Mouse (Mus musculus): ENCODE data around the gene Mepce. TPM values are rescaled to one million over a fixed set of nuclear protein-coding genes. Genes with fewer than 3 reads are reported as not detected.

Mepce gene
- polyA plus RNA-seq, 1 experiment from 2014 or later: 14.2 TPM

GRCm38 (mm10) chr5:137776408-137776918 is 11.0 kb downstream of the Mepce start:
- Histone ChIP-seq H3K27me3 (no peaks in the 10 kb centered on the region), H3K36me3 (peaks cover 15% of the 10 kb centered on the region), H3K9ac (replicated peaks) (no peak overlapping the region), H3K27ac (peak overlapping the region; percentile 64; the same call in 1 of the 2 replicates), H3K9me3 (no peaks in the 10 kb centered on the region), H3K4me1 (replicated peaks) (peaks cover 23% of the 10 kb centered on the region), H3K4me2 (peak overlapping the region; percentile 0; the same call in 1 of the 2 replicates), H3K4me3 (replicated peaks) (no peak overlapping the region)
- WGBS: 40% methylated on average over 5 of the region's 5 CpGs
- ATAC-seq (ENCODE audit: insufficient number of reproducible peaks, insufficient read depth, low FRiP score, low TSS enrichment, low read depth): no peak

GRCm38 (mm10) chr5:137775587-137776290 is 11.7 kb downstream of the Mepce start:
- Histone ChIP-seq H3K9ac (replicated peaks) (no peak overlapping the region), H3K9me3 (no peaks in the 10 kb centered on the region), H3K36me3 (peaks cover 8% of the 10 kb centered on the region), H3K27ac (no peak overlapping the region), H3K4me3 (replicated peaks) (no peak overlapping the region), H3K27me3 (no peaks in the 10 kb centered on the region), H3K4me1 (replicated peaks) (peaks cover 23% of the 10 kb centered on the region), H3K4me2 (peak overlapping the region; percentile 0; the same call in 1 of the 2 replicates)
- 87% methylated on average over 2 of the region's 2 CpGs for WGBS
- no peak for ATAC-seq (ENCODE audit: insufficient number of reproducible peaks, insufficient read depth, low FRiP score, low TSS enrichment, low read depth)

- no peak for ATAC-seq (ENCODE audit: insufficient number of reproducible peaks, insufficient read depth, low FRiP score, low TSS enrichment, low read depth)
- Histone ChIP-seq H3K4me2 (no peak overlapping the region), H3K9me3 (no peaks in the 10 kb centered on the region), H3K27me3 (no peaks in the 10 kb centered on the region), H3K9ac (replicated peaks) (no peak overlapping the region), H3K4me3 (replicated peaks) (no peak overlapping the region), H3K4me1 (replicated peaks) (0 out of 2 replicates have a peak, but pooled peaks cover 5% of the 10 kb centered on the region), H3K36me3 (no peaks in the 10 kb centered on the region), H3K27ac (no peak overlapping the region)
Observed at GRCm38 (mm10) chr5:137772755-137773154, 14.7 kb downstream of the Mepce start.

- ATAC-seq (ENCODE audit: insufficient number of reproducible peaks, insufficient read depth, low FRiP score, low TSS enrichment, low read depth): 0 out of 2 replicates have a peak, but pooled peaks have one; percentile 12
- WGBS: 48% methylated on average over 2 of the region's 2 CpGs
- H3K27me3 ChIP-seq: no peaks in the 10 kb centered on the region
- H3K4me3 ChIP-seq (replicated peaks): no peak overlapping the region
- no peak overlapping the region for H3K27ac ChIP-seq
- H3K9me3 ChIP-seq: no peaks in the 10 kb centered on the region
- H3K4me2 ChIP-seq: no peak overlapping the region
- no peaks in the 10 kb centered on the region for H3K4me1 ChIP-seq (replicated peaks)
- H3K36me3 ChIP-seq: no peaks in the 10 kb centered on the region
- no peak overlapping the region for H3K9ac ChIP-seq (replicated peaks)
Observed at GRCm38 (mm10) chr5:137770709-137771108, 16.7 kb downstream of the Mepce start.

GRCm38 (mm10) chr5:137768475-137768874 is 19.0 kb downstream of the Mepce start:
- no peak overlapping the region for H3K27ac ChIP-seq
- H3K4me2 ChIP-seq: no peak overlapping the region
- no peak overlapping the region for H3K9ac ChIP-seq (replicated peaks)
- no peaks in the 10 kb centered on the region for H3K27me3 ChIP-seq
- H3K4me3 ChIP-seq (replicated peaks): no peak overlapping the region
- no peaks in the 10 kb centered on the region for H3K36me3 ChIP-seq
- no peaks in the 10 kb centered on the region for H3K4me1 ChIP-seq (replicated peaks)
- no peaks in the 10 kb centered on the region for H3K9me3 ChIP-seq
- 56% methylated on average over 1 of the region's 1 CpGs for WGBS
- no peak for ATAC-seq (ENCODE audit: insufficient number of reproducible peaks, insufficient read depth, low FRiP score, low TSS enrichment, low read depth)

GRCm38 (mm10) chr5:137766270-137766669 is 21.2 kb downstream of the Mepce start:
- Histone ChIP-seq H3K27me3 (no peaks in the 10 kb centered on the region), H3K4me2 (no peak overlapping the region), H3K4me1 (replicated peaks) (no peaks in the 10 kb centered on the region), H3K9me3 (no peaks in the 10 kb centered on the region), H3K36me3 (no peaks in the 10 kb centered on the region), H3K27ac (no peak overlapping the region), H3K9ac (replicated peaks) (no peak overlapping the region), H3K4me3 (replicated peaks) (no peak overlapping the region)
- no peak for ATAC-seq (ENCODE audit: insufficient number of reproducible peaks, insufficient read depth, low FRiP score, low TSS enrichment, low read depth)
- 55% methylated on average over 3 of the region's 3 CpGs for WGBS

GRCm38 (mm10) chr5:137764609-137765340 is 22.7 kb downstream of the Mepce start:
- ATAC-seq (ENCODE audit: insufficient number of reproducible peaks, insufficient read depth, low FRiP score, low TSS enrichment, low read depth): no peak
- no peak overlapping the region for H3K27ac ChIP-seq
- no peaks in the 10 kb centered on the region for H3K4me1 ChIP-seq (replicated peaks)
- H3K27me3 ChIP-seq: no peaks in the 10 kb centered on the region
- peaks cover 2% of the 10 kb centered on the region for H3K36me3 ChIP-seq
- no peak overlapping the region for H3K9ac ChIP-seq (replicated peaks)
- WGBS: 63% methylated on average over 9 of the region's 9 CpGs
- no peak overlapping the region for H3K4me2 ChIP-seq
- no peak overlapping the region for H3K4me3 ChIP-seq (replicated peaks)
- H3K9me3 ChIP-seq: no peaks in the 10 kb centered on the region

- WGBS: 41% methylated on average over 4 of the region's 4 CpGs
- H3K4me1 ChIP-seq (replicated peaks): no peaks in the 10 kb centered on the region
- no peaks in the 10 kb centered on the region for H3K27me3 ChIP-seq
- H3K9ac ChIP-seq (replicated peaks): no peak overlapping the region
- H3K4me2 ChIP-seq: no peak overlapping the region
- peaks cover 44% of the 10 kb centered on the region for H3K36me3 ChIP-seq
- H3K9me3 ChIP-seq: no peaks in the 10 kb centered on the region
- ATAC-seq (ENCODE audit: insufficient number of reproducible peaks, insufficient read depth, low FRiP score, low TSS enrichment, low read depth): no peak
- H3K27ac ChIP-seq: no peak overlapping the region
- H3K4me3 ChIP-seq (replicated peaks): no peak overlapping the region
Observed at GRCm38 (mm10) chr5:137759971-137760412, 27.5 kb downstream of the Mepce start.

GRCm38 (mm10) chr5:137758921-137759534 is 28.4 kb downstream of the Mepce start:
- H3K36me3 ChIP-seq: peaks cover 49% of the 10 kb centered on the region
- no peak overlapping the region for H3K9ac ChIP-seq (replicated peaks)
- no peaks in the 10 kb centered on the region for H3K9me3 ChIP-seq
- H3K4me3 ChIP-seq (replicated peaks): no peak overlapping the region
- no peak for ATAC-seq (ENCODE audit: insufficient number of reproducible peaks, insufficient read depth, low FRiP score, low TSS enrichment, low read depth)
- no peaks in the 10 kb centered on the region for H3K4me1 ChIP-seq (replicated peaks)
- peak overlapping the region; percentile 17; the same call in 1 of the 2 replicates for H3K27ac ChIP-seq
- no peak overlapping the region for H3K4me2 ChIP-seq
- 90% methylated on average over 19 of the region's 19 CpGs for WGBS
- no peaks in the 10 kb centered on the region for H3K27me3 ChIP-seq

- Histone ChIP-seq H3K27me3 (no peaks in the 10 kb centered on the region), H3K27ac (no peak overlapping the region), H3K4me3 (replicated peaks) (no peak overlapping the region), H3K36me3 (peaks cover 60% of the 10 kb centered on the region), H3K4me2 (no peak overlapping the region), H3K9me3 (no peaks in the 10 kb centered on the region), H3K4me1 (replicated peaks) (no peaks in the 10 kb centered on the region), H3K9ac (replicated peaks) (no peak overlapping the region)
- no peak for ATAC-seq (ENCODE audit: insufficient number of reproducible peaks, insufficient read depth, low FRiP score, low TSS enrichment, low read depth)
- WGBS: 90% methylated on average over 6 of the region's 6 CpGs
Observed at GRCm38 (mm10) chr5:137757887-137758286, 29.6 kb downstream of the Mepce start.

Data from limb, embryonic 12.5 days (tissue).